Mouse (Mus musculus): ENCODE data around the gene Hist1h2bn. TPM values are rescaled to one million over a fixed set of nuclear protein-coding genes. Genes with fewer than 3 reads are reported as not detected.
"Not testable (repeated sequence)": the region's sequence is repeated elsewhere in the genome, so short reads cannot be mapped to it uniquely, and the experiment has no call there.

Gene Hist1h2bn
- polyA plus RNA-seq, 1 experiment from 2014 or later, result 3.0 TPM

DNA sequence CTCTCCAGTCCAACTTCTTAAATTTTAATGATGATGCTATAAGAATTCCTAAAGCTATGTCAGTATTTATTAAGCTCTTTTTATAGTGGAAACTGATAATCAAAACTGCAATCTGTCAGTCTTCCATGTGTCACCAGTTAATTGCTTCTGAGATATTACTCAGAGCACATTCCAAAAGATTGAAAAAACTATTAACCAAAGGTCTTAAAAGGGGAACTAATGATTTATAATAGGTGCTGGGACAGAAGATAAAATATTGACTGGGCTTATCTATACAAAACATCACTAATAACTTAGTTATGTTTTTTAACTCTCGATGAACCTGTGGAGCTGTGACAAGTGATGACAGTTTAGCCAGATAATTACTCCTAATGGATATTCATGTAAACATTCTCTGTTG, 8.9 kb upstream of the Hist1h2bn start:
- Histone ChIP-seq H3K9me3 (no peaks in the 10 kb centered on the region), H3K27ac (no peak overlapping the region), H3K4me2 (replicated peaks) (no peak overlapping the region), H3K27me3 (replicated peaks) (no peaks in the 10 kb centered on the region), H3K9ac (no peak overlapping the region), H3K4me3 (replicated peaks) (no peak overlapping the region), H3K36me3 (no peaks in the 10 kb centered on the region), H3K4me1 (replicated peaks) (0 out of 2 replicates have a peak, but pooled peaks cover 4% of the 10 kb centered on the region)
- ATAC-seq, result no peak
- 33% methylated on average over 1 of the region's 1 CpGs for WGBS

GRCm38 (mm10) chr13:21749387-21750158, 4.3 kb upstream of the Hist1h2bn start:
- Histone ChIP-seq H3K4me2 (replicated peaks) (peak overlapping the region; percentile 62), H3K4me3 (replicated peaks) (peak overlapping the region; percentile 44), H3K27ac (peak overlapping the region; percentile 94), H3K36me3 (no peaks in the 10 kb centered on the region), H3K9me3 (no peaks in the 10 kb centered on the region), H3K27me3 (replicated peaks) (no peaks in the 10 kb centered on the region), H3K9ac (peak overlapping the region; percentile 46), H3K4me1 (replicated peaks) (0 out of 2 replicates have a peak, but pooled peaks cover 6% of the 10 kb centered on the region)
- WGBS, result 4% methylated on average over 5 of the region's 5 CpGs
- no peak for ATAC-seq

DNA sequence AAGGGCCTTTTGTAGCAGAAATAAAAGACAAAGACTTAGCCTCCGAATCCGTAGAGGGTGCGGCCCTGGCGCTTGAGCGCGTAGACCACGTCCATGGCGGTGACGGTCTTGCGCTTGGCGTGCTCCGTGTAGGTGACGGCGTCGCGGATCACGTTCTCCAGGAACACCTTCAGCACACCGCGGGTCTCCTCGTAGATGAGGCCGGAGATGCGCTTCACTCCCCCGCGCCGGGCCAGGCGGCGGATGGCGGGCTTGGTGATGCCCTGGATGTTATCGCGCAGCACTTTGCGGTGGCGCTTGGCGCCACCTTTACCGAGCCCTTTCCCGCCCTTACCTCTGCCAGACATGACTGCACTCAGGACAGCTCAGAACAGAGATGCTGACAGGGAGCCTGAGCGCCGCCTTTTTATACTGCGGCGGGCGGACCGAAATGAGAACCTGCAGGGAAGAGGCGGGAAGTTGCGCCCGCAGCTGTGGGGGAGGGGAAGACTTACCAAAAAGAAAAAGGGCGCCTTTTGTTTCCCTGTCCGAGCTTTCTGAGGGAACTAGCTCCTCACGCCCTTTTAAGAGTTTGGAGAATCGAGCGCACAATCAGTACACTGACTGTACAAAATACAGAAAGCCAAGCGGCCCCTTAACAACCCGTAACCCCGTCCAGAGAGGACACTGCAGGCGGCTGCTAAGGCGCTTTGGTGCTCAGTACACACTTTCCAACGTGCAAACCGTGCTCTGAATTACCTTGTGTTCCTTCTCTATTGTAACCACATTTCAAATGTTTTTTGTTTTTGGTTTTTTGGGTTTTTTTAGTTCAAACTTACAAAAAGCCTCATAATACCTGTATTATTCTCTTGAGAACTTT, 3.5 kb upstream of the Hist1h2bn start, which contains the start of gene Hist1h4k:
TSS of gene Hist1h4k (minus strand) at position 347 of the 859 bp plus-strand sequence.
- H3K36me3 ChIP-seq; H3K27me3 ChIP-seq (replicated peaks); H3K9me3 ChIP-seq; H3K4me1 ChIP-seq (replicated peaks): not testable (repeated sequence)
- H3K4me2 ChIP-seq (replicated peaks), result peak within 1 kb of the TSS; percentile 62
- H3K9ac ChIP-seq, result peak within 1 kb of the TSS; percentile 53
- peak within 1 kb of the TSS; percentile 44 for H3K4me3 ChIP-seq (replicated peaks)
- peak; percentile 84 for ATAC-seq
- peak within 1 kb of the TSS; percentile 94 for H3K27ac ChIP-seq
- WGBS, result under 1% methylated on average over 51 of the region's 56 CpGs

DNA sequence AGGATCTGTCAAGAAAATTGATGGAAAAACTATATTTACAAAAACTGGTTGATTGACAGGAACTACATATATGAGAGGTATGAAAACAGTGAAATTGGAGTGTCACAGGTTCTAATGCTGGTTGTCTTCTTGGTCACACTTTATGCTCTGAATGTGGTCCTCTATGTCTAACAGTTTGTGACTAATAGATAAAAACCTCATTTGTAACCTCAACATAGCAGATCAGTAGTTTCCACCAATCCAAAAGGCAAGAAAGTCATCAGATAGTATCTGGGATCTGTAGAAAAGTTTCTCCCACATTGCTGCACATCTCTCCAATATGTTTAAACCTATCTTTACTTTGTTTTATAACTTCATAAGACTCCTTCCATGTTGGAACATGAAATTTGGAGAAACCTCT, 2.5 kb upstream of the Hist1h2bn start:
- H3K4me3 ChIP-seq (replicated peaks), result no peak overlapping the region
- H3K9me3 ChIP-seq, result no peaks in the 10 kb centered on the region
- H3K4me2 ChIP-seq (replicated peaks), result no peak overlapping the region
- no peak for ATAC-seq
- 0 out of 2 replicates have a peak, but pooled peaks cover 6% of the 10 kb centered on the region for H3K4me1 ChIP-seq (replicated peaks)
- no peak overlapping the region for H3K27ac ChIP-seq
- no peaks in the 10 kb centered on the region for H3K36me3 ChIP-seq
- no peaks in the 10 kb centered on the region for H3K27me3 ChIP-seq (replicated peaks)
- H3K9ac ChIP-seq, result no peak overlapping the region

GRCm38 (mm10) chr13:21751827-21752226, 2.1 kb upstream of the Hist1h2bn start:
- H3K4me3 ChIP-seq (replicated peaks), result no peak overlapping the region

DNA sequence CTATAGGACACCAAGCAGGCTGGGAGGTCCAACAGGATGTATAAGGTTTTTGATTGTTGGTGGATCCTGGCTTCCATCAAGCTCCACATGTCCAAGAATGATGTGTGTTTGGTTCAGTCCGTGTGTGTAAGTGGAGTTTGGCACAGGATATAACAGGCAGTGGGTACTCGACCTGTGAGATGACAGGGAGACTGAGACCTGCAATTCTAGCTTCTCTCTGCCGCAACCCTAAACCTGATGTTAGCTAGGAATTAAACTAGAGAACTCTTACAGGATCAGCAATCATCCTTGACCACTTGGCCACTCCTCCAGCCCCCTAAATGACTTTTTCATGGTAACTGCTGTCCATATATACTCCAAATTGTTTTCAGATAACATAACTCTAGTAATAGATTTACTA, 1.6 kb upstream of the Hist1h2bn start:
- Histone ChIP-seq H3K9me3 (no peaks in the 10 kb centered on the region), H3K4me1 (replicated peaks) (0 out of 2 replicates have a peak, but pooled peaks cover 5% of the 10 kb centered on the region), H3K36me3 (no peaks in the 10 kb centered on the region), H3K4me3 (replicated peaks) (no peak overlapping the region; the same call in 1 of the 2 replicates), H3K27me3 (replicated peaks) (no peaks in the 10 kb centered on the region), H3K27ac (0 out of 2 replicates have a peak overlapping the region, but pooled peaks have one; percentile 11), H3K9ac (no peak overlapping the region), H3K4me2 (replicated peaks) (peak overlapping the region; percentile 70; the same call in 1 of the 2 replicates)
- ATAC-seq, result no peak
- WGBS, result 26% methylated on average over 3 of the region's 3 CpGs

More at GRCm38 (mm10) chr13:21751827-21752226, 2.1 kb upstream of the Hist1h2bn start:
- Histone ChIP-seq H3K27me3 (replicated peaks) (no peaks in the 10 kb centered on the region), H3K9ac (no peak overlapping the region), H3K9me3 (no peaks in the 10 kb centered on the region), H3K4me2 (replicated peaks) (no peak overlapping the region), H3K36me3 (no peaks in the 10 kb centered on the region), H3K4me1 (replicated peaks) (0 out of 2 replicates have a peak, but pooled peaks cover 6% of the 10 kb centered on the region), H3K27ac (peak overlapping the region; percentile 11; the same call in 1 of the 2 replicates)
- ATAC-seq, result no peak
- WGBS, result 61% methylated on average over 3 of the region's 3 CpGs

DNA sequence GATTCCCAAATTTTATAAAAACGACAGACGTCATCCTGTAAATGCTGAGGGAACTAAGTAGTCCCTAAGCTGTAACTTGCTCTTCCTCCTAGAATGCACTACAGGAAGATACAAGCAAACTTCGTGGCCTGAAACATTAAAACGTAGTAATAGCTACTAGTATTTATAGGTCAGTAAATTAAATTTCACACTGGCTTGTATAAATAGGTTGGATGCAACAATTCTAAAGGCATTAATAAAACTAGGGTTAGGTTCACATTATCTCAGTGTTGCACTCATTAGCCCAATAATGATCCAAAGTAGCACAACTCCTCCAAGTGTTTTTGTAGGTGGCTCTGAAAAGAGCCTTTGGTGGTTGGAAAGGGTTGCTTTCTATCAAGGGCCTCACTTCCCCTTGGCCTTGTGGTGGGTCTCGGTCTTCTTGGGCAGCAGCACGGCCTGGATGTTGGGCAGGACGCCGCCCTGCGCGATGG, 836 bp upstream of the Hist1h2bn start:
- no peaks in the 10 kb centered on the region for H3K36me3 ChIP-seq
- peak overlapping the region; percentile 43 for H3K4me3 ChIP-seq (replicated peaks)
- peak overlapping the region; percentile 91 for H3K27ac ChIP-seq
- peak overlapping the region; percentile 70 for H3K4me2 ChIP-seq (replicated peaks)
- no peaks in the 10 kb centered on the region for H3K9me3 ChIP-seq
- H3K27me3 ChIP-seq (replicated peaks), result no peaks in the 10 kb centered on the region
- ATAC-seq, result no peak
- WGBS, result 1% methylated on average over 10 of the region's 10 CpGs
- H3K4me1 ChIP-seq (replicated peaks), result 0 out of 2 replicates have a peak, but pooled peaks cover 2% of the 10 kb centered on the region
- H3K9ac ChIP-seq, result peak overlapping the region; percentile 58

- Histone ChIP-seq H3K4me3 (replicated peaks) (peak overlapping the region; percentile 43), H3K27ac (peak overlapping the region; percentile 91), H3K4me2 (replicated peaks) (peak overlapping the region; percentile 70), H3K9ac (peak overlapping the region; percentile 48)
- not testable (repeated sequence) for H3K9me3 ChIP-seq; H3K4me1 ChIP-seq (replicated peaks); ATAC-seq; H3K36me3 ChIP-seq; H3K27me3 ChIP-seq (replicated peaks)
- WGBS, result under 1% methylated on average over 17 of the region's 26 CpGs
Measured at GRCm38 (mm10) chr13:21754294-21755001, 525 bp downstream of the Hist1h2bn start.

DNA sequence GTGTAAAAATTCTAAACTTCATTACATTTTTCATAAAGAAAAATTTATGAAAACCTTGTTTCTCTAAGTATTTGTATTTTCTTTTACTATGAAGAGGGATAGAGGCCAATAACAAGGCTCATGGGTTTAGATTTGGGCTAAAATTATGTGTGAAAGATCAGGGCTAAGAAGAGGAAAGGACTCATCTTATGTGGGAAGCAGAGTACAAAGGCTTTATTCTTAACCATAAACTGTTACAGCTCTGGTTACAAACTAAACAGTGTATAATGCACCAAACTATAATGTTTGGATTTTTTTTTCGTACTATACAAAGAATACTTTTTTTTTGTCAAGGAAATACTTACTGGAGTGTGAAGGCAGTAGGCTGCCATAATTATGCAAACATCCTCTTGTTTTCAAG, 1.8 kb downstream of the Hist1h2bn start:
- H3K9ac ChIP-seq, result no peak overlapping the region
- no peak overlapping the region for H3K4me3 ChIP-seq (replicated peaks)
- H3K27me3 ChIP-seq (replicated peaks), result no peaks in the 10 kb centered on the region
- H3K27ac ChIP-seq, result no peak overlapping the region
- 0 out of 2 replicates have a peak, but pooled peaks cover 2% of the 10 kb centered on the region for H3K4me1 ChIP-seq (replicated peaks)
- H3K4me2 ChIP-seq (replicated peaks), result no peak overlapping the region
- ATAC-seq, result no peak
- no peaks in the 10 kb centered on the region for H3K36me3 ChIP-seq
- 63% methylated on average over 1 of the region's 1 CpGs for WGBS
- no peaks in the 10 kb centered on the region for H3K9me3 ChIP-seq

GRCm38 (mm10) chr13:21778814-21779766, 25.2 kb downstream of the Hist1h2bn start:
- 3% methylated on average over 33 of the region's 33 CpGs for WGBS
- no peaks in the 10 kb centered on the region for H3K36me3 ChIP-seq
- peak overlapping the region; percentile 83 for H3K9ac ChIP-seq
- peak; percentile 87 for ATAC-seq
- H3K27ac ChIP-seq, result peak overlapping the region; percentile 95
- H3K4me1 ChIP-seq (replicated peaks), result peaks cover 6% of the 10 kb centered on the region
- H3K4me3 ChIP-seq (replicated peaks), result peak overlapping the region; percentile 58
- no peaks in the 10 kb centered on the region for H3K27me3 ChIP-seq (replicated peaks)
- peak overlapping the region; percentile 94 for H3K4me2 ChIP-seq (replicated peaks)
- H3K9me3 ChIP-seq, result no peaks in the 10 kb centered on the region
